Mouse (Mus musculus) fat pad, adult 2 months (tissue): ENCODE measurements around the gene Ankrd36.
"Not testable (repeated sequence)": the region's sequence is repeated elsewhere in the genome, so short reads cannot be mapped to it uniquely, and the experiment has no call there.

ENCODE experiments used
- DNase-seq: peaks from one replicate; pipeline ENCODE4 v3.0.0-alpha.2; 2011; ENCODE audit warnings: low read depth, low spot score; ENCODE audit errors: extremely low read depth

The Ankrd36 gene

DNA sequence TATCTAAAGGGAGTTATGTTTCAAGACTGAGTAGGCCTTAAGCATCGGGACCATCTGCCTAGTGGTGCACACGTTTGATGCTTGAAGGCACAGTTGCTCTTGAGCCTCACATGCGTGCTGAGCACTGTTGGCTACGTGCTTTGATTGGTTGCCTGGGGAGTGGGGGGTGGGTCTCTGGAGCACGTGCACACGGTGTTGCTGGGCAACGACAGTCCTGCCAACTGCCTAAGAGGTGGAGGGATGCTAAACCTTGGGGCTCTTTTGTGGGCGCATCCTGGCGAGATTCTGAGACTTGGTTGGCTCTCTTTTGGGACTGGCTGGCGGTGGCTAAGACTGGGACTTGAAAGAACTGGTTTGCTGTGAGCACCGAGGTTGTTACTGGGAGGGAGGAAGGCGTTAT, at the start of gene Ankrd36:
Ankrd36 (plus strand) TSS at position 211 of the 400 bp plus-strand sequence.
- no peak for DNase-seq

DNA sequence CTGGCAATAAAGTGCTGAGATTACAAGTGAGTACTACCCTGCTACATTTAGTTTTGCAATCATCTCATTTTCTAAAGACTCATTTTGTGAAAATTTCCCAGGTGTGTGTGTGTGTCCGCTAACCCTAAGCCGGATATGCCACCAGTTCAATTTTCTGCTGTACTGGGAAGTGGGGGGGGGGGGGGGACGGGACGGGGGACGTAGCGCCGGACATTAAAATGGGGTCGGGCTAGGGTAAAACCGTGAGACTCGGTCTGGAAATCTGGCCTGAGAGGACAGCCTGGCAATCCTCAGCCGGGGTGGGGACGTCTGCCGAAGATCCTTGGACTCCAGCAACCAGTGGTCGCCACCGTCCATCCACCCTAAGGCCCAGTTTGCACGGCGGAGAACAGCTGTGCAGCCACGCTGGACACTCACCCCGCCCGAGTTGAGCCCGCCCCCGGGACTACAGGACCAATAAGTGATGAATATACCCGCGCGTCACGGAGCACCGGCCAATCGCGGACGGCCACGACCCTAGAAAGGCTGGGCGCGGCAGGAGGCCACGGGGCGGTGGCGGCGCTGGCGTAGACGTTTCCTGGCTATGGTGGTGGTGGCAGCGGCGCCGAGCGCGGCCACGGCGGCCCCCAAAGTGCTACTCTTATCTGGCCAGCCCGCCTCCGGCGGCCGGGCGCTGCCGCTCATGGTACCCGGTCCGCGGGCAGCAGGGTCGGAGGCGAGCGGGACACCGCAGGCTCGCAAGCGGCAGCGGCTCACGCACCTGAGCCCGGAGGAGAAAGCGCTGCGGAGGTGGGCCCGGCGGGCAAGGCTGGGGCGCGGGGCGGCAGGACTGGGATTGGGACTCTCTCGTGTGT, 48.8 kb upstream of the Ankrd36 start, which contains the start of gene Xbp1:
Xbp1 (plus strand) TSS at position 248 of the 854 bp plus-strand sequence.
- no peak for DNase-seq

DNA sequence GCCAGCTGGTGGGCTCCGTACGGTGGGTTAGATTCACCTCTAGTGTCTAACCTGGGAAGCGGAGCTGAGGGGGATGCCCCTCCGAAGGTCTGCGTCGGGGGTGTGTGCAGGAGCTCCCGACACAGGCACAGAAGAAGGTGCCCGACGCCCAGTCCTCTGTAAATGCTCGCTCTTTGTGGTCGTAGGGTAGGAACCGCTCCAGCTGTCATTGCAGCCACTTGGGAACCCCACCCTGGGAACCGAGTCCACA, 48.3 kb upstream of the Ankrd36 start:
- no peak for DNase-seq

DNA sequence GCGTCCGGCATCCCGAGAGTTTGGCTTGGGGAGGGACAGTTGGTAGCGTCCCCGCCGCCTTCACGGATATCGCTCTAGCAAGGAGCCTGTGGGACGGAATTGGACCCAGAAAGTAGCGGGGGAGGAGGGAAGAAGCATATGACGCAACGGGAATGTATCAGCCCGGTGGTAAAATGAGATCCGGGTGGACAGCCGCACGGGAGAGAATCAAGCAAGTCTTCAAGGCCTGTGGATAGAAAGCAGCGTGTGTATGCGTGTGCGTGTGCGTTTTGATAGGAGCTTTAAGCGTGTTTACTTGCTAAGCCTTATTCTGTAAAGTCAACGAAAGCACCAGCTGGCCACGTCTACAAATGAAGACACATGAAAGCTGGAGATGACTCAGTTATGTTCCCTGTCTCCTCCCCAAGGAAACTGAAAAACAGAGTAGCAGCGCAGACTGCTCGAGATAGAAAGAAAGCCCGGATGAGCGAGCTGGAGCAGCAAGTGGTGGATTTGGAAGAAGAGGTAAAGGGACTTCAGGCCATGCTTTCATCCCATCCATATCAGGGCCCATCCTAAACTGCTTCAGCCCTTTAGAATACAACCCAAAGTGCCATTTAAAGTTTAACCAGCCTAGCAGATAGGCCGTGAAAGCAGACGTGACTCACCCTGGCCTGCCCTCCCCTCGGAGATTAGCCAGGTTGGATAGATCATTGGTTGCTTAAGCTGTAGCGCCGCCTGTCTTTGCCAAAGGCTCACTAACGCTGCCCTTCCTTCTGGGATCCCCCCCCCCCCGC, 47.8 kb upstream of the Ankrd36 start:
- DNase-seq = no peak

DNA sequence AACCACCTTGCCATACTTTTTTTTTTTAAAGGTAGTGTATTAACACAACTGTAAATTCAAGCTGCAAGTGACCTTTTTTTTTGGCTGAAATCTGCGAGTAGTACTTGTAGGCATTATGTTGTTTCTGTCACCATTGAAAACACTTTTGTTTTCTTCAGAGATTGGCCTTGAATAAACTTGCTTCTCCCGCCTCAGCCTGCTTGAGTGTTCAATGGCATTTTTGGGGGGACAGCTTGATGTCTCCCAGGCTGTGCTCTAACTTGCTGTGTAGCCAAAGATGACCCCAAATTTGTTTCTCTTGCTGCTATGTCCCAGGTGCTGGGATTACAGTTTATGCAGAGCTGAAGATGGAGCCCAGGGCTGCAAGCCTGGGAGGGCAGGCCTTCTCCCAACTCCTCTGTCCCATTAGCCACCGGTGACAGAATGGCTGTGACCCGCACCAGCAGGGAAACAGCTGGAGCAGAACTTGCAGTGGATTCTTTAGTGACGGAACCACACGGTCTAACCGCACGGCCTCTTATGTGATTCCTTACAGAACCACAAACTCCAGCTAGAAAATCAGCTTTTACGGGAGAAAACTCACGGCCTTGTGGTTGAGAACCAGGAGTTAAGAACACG, 46.6 kb upstream of the Ankrd36 start:
- DNase-seq = no peak

DNA sequence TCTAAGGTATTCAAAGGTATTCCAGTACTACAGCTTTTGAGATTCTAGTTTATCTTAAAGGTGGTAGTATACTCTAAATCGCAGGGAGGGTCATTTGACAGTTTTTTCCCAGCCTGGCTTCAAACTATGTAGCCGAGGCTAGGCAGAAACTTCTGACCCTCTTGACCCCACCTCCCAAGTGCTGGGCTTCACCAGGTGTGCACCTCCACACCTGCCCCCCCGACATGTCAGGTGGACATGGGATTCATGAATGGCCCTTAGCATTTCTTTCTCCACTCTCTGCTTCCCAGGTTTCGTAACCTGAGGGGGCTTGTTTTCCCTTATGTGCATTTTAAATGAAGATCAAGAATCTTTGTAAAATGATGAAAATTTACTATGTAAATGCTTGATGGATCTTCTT, 44.1 kb upstream of the Ankrd36 start:
- DNase-seq = no peak

DNA sequence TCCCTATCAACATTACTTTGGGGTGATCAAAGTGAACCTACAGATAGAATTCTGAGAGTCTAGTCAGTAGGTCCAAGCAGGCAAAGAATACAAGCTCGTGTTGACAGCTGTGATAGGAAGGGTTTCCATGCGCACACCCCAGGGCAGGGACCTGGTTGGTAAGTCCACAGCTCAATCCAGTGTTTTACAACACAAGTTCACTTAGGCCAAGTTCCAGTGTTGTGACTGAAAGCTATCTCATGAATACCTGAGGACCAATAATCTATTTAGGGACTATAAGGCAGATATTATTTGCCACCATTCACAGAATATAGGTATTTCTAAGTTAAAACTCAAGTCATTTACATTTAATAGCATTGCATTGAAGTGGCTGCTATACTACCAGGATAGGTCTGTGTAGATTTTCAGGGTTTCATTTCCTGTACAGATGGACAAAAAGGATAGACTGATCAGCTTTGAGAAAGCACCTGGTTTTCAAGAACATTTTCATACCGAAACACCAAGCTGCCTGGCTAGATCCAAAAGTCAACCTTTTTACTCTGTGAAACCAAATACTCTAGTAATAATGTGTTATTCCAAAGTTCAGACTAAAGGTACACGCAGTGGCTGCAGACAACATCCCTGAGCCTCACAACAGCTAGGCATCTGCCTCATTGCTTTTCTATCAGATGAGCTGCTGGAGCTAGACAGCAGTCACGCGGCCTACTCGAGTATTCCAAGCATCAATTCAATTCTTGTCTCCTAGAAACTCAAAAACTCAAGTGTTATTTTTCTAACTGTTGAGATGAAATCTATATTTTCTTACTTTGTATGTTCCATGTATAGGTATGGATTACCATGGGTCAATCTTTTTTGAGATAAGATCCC, 42.7 kb upstream of the Ankrd36 start:
- no peak for DNase-seq

DNA sequence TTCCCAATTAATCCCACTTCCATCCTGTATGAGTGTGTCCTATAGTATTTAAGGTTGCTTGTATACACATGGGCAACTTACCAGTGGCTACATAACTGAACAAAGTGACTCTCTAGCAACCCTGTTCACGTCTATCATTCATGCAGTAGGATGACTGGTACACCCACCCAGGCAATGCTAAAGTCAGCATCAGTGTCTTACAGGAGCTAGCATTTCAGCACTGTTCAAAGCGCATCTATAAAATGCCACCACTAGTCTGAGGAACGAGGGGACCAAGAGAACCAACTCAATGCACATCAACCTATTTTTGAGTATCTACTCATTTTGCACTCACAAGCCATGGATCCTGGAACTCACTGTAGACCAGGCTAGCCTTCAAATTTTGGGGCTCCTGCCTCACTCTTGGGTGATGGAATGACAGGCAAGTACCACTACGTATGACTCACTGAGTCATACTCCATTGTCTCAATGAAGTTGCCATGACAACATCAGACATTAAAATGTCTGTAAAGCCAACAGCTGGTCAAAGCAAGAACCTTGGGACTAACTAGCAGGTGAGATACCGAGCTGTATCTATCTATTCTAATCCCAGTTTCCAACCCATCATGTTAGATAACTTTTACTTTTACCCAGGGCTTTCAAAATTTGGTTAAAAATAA, 41.5 kb upstream of the Ankrd36 start:
- no peak for DNase-seq

DNA sequence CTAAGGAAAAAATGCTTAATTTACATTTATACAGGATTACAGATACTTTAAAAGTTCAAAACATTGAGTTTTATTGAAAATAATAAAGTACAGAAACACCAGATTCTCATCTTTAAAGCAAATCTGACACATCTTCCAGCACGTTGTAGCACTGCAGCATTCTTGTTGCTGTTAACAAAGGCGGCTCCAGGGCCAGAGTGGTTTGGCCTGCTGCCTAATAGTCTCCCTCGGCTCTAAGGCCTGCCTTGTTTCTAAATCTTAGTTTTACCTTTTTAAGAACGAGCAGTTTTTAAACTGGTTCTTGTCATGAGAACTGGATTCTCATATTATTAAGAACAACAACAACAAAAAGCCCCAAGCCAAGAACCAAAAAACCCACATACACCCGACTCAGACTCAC, 40.6 kb upstream of the Ankrd36 start:
- DNase-seq = no peak

DNA sequence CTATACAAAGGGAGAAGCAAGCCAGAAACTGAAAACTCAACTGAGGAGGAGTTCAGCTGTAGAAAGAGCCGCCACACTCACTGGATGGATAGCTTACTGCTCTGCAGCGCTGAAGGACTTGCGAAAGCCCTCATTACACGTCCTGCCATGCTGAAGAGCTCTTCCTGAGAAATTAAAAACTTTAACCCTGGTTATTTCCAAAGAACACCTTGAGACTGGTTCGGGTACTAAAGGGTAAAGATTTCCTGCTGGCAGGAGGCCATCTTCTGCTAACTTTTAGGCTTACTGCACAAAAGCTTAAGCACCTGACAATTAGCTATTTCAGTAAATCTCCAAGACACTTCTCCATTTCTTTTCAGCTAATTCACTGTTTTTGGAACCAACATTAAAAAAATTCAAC, 39.3 kb upstream of the Ankrd36 start:
- no peak for DNase-seq

DNA sequence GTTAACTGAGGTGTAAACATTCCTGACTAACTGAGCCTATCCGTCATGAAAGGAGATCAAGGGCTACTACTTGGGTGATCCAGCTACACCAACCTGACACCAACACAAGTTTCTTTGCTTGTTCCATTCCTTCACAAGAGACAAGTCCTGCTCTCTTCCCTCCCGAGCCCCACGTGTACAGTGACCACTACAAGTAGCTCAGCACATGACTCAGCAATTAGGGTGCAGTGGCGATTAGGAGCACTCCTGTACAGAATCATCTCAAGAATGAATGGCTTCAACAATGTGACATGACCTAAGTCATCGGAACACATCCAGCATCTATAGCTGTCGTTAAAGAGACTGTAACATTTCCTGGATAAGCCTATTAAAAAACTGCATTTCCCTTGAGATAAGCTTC, 38.8 kb upstream of the Ankrd36 start:
- no peak for DNase-seq

DNA sequence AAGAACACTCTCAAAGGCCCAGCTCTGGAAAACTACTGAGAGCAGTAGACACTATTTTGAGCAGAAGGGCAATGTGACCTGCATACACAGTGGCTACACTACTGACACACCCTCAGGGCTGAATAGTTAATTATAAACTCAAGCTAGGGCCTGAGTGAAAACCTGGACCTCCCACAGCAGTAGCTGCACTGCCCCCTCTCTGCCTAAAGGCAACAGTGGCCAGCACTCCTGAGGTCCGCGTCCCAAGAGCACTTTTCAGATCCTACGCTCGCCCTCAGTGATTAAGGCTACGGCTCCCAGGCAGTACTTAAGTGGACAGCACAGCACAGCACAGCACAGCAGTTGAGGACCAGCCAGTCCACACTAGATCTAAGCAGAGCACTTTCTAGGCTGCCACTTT, 36.4 kb upstream of the Ankrd36 start:
- DNase-seq = no peak

DNA sequence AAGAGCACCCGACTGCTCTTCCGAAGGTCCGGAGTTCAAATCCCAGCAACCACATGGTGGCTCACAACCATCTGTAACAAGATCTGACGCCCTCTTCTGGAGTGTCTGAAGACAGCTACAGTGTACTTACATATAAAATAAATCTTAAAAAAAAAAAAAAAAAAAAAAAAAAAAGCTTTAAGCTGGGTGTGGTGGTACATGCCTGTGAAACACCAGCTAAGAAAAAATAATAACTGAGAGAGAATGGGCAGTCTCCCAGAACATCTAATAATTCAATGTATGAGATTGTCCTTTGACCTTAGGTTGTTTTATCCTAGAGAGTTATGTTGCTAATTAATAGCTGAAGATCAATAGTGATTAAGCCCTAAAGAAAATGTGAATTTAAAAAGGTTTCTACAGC, 32.0 kb upstream of the Ankrd36 start:
- not testable (repeated sequence) for DNase-seq

DNA sequence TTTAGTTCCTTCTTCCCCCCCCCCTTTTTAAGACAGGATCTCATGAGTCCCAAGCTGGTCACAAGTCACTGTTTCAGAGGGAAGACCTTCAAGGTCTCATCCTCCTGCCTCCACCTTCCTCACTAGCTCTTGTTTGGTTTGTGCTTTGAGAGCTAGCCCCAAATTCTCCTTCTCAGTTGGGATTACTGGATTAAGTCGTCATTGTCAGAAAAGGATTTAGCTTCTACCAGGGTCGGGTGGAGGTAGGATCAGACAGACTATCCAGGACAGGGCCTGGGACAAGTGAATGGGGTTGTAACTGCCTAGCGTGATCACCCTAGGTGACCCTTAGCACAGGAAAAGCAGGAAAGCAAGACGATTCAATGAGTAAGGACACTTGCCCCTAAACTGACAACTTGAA, 29.2 kb upstream of the Ankrd36 start:
- DNase-seq = no peak

DNA sequence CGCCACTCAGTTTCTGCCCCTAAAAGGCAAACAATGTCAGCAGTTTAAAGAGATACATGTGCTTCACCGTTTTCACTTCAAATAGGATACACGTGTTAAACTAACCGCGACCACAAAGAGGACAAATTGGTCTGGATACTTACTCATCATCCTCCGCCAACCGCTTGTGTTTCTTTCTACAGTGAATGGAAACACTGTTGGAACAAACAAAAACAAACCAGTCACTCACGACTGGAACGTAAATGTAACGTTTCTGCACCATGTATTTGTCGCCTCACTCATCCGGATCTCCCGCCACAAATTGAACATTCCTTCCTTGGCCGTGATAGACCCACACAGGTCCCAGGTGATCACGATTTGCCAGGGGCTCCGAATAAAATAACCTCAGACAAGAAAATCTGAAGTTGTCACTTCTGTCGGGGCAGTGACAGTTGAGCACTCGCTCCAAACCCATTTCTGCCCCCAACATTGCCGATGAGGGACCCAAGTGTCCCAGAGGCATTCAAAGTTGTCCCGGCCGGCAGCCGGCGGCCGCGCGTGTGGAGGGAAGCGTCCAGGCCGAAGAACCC, 28.2 kb upstream of the Ankrd36 start:
- DNase-seq = no peak

DNA sequence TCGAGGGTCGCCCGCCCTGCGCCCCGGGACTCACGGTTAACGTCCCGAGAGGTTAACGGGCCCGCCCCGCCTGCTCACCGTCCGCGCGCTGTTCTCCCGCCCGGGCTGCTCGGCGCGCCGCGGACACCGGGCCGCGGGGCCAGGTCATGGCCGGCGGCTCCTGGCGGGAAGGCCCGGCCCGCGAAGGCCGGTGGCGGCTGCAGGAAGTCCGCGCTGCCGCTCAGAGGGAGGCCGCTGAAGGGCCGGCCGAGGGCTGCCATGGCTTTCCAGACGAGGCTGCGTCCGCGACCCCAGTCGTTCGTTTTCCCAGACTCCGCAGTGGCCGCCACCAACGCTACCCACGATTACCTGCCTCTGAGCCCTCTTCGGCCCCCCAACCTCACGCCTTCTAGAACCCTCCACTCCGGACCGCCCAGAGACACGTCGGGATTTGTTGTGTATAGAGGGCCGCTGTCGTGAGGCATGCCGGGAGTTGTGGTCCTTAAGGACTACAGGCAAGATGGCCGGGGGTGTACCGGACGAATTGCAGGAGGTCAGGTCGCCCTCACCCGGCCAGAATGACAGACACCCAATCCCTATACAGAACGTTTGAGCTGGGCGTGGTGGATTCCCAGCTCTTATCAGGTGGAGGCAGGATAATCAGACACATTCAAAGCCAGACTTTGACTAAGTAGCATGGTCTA, 27.5 kb upstream of the Ankrd36 start, which contains the start of gene Ccdc117:
Ccdc117 (minus strand) TSS at position 389 of the 683 bp plus-strand sequence.
- peak; percentile 78 for DNase-seq

DNA sequence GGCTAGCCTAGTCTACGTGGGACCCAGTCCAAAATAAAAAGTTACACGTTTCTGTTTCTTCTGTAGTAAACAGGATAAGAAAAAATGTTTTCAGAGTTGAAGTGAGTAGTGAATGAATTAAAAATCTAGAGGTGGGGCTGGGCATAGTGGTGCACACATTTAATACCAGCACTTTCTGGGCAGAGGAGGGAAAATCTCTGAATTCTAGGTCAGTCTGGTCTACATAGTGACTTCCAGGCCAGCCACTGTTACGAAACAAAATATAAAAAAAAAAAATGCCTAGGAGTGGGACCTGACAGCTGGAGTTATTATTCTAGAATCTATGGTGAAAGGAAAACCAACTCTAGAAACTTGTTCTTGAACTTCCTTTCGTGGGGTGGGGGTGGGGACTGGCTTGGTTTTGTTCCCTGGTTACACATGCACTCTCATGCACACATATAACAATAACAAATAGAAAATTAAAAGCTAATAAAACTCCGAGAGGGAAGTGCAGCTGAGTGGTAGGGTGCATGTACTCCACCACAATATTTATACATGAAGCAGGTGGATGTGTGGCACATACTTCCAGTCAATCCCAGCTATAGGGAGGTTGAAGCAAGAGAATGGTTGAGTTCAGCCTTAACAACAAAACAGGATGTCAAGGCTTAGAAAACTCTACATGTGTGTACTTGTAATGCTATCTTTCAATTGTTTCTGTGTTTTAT, 26.9 kb upstream of the Ankrd36 start:
- DNase-seq = no peak

DNA sequence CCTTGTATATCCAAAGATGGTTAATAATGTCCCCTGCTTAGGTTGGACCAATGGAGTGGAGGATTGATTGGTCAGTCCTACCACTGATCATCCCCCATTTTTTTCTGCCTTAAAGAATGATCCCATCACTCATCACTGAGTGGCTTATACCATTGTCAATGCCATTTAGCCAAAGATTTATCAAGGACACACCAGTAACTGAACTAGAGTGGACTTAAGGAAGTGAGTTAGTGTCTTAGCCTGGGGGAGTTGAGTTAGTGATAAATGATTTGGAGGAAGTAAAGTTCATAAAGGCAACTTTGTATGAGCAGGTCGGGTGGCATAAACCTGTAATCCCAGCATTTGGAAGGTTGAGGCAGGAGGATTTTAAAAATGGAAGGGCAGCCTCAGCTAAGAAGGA, 26.2 kb upstream of the Ankrd36 start:
- DNase-seq = no peak

DNA sequence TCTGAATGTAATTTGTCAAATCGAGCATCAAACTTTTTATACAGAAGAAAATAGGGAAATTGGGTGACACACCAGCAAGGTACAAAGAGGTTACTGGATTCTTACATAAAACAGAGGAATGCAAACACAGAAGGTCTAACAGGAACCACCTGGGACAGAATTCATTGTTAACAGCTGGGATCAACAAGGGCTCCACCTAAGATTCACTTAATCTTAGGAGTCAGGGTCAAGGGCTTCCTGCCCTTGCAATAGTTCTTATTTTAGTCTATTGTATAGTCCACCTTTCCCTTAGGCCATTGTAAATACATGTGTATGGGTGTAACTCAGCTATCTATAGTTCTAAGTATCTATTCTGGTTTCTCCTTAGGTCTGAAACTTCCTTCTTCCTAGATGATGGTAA, 24.8 kb upstream of the Ankrd36 start:
- DNase-seq = not testable (repeated sequence)
